Mouse (Mus musculus) layer of hippocampus, postnatal 36 days (tissue): ENCODE data around the gene Emx2. TPM values are rescaled to one million over a fixed set of nuclear protein-coding genes. Genes with fewer than 3 reads are reported as not detected.

Experiments used
- DNase-seq, 2 experiments: peaks; one replicate each; pipeline ENCODE4 v3.0.0; 2022
- total RNA-seq, 2 experiments: library from RNA; stranded (reverse); gene quantifications; 2 replicates each; pipeline ENCODE4 v1.2.3; 2021

Gene Emx2
- total RNA-seq, 2 experiments from 2014 or later: 27.0 to 29.0 TPM

DNA sequence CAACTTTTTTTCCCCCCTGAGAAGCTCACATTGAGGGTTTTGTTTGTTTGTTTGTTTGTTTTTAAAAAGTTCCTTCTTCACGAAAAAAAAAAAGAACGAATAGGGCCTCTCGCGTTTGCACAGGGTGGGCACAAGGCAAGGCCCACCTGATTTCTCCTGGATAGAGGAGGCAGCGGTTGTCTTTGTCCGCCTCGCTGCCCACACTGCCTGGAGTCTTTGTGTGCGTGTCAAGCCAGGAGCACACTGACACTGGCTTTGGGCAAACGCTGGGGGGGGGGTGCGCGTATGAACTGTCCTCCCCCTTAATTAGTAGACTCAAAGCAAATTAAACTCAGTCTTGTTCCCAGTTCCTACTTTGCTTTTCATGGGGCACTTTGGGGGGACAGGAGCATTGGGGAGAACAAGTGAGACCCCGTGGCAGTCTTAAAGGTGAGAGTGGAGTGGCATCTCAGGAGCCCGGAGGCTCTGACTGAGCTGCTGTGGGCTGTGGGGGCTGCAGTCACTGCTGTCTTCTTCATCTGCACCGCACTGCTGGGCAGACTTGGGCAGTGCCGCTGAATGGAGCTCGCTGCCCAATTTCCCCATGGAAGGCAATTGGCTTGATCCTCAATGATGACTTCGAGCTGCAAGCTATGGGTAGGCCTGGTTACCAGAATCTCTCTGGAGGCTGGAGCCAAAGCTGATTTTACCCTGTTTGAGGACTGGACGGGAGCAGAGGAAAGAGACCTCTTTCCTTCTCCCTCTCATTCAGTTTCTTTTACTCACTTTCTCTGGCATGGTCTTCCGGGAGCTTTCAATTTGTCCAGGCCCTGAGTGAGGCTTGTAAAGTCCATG lies 4.5 kb downstream of the Emx2 start:
- peak; percentile 36 to 50 for DNase-seq

DNA sequence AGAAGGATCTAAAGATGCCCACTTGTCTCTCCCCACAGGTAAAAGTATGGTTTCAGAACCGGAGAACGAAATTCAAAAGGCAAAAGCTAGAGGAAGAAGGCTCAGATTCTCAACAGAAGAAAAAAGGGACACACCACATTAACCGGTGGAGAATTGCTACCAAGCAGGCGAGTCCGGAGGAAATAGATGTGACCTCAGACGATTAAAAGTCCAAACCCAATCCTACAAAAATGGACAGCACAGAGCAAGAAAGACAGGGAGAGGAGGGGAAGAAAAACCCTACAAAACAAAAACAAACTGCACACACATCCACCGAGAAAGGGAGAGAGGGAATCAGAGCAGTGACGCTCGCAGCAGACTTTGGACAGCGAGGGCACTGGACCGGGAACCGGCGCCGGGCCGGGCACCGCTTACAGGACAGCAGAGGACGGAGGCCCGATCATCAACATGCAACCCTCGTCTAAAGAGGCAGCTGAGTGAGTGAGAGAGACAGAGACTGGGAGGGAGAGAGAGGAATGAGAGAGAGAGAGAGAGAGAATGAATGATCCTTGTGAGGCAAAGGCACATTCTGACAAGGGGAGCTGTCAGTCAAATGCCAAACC lies 5.8 kb downstream of the Emx2 start:
- no peak for DNase-seq

DNA sequence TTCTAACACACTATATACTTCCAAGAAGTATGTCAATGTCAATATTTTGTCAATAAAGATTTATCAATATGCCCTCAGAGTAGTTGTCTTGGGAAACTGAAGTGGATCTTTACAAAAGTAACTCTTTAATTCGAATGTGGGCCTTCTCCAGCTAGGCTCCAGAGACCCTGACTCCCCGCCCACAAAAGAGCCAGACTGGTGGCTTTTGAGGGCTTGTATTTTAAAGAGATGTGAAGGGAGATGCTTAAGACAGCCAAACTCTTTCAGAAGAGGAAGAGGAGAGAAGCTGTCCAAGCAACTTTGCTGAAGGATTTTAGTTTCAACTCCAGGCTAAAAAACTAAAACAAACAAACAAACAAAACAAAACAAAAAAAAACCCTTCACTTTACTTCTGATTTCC lies 7.1 kb downstream of the Emx2 start:
- DNase-seq: no peak

DNA sequence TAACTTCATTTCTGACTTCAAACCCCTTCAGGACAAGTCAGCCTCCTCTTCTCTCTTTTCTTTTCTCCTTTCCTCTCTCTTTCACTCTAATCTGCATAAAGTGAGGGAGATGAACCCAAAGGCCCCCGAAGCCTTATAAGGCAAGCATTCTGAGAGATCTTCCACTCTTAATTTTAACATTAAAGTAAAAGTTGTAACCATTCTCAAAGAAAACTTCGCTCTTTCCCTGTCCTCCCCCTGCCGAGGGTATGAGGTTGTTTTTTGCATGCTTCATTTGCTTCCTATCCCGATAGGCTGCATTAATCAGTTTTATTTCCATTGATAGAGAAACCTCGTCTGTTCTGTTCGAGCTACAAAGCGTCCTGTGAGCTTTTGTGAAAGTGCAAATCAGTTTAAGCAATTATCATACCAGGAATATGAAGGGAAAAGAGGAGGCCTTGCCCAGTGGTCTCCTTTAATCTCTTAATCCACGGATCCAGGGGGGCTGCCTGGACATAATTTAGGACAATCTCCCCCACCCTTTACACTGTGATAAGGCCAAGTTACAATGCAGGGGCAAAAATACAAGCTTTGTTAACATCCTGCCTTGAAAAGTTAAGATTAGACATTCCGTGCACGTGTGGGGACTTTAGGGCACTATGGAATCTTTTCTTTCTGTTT lies 7.7 kb downstream of the Emx2 start:
- no peak for DNase-seq

DNA sequence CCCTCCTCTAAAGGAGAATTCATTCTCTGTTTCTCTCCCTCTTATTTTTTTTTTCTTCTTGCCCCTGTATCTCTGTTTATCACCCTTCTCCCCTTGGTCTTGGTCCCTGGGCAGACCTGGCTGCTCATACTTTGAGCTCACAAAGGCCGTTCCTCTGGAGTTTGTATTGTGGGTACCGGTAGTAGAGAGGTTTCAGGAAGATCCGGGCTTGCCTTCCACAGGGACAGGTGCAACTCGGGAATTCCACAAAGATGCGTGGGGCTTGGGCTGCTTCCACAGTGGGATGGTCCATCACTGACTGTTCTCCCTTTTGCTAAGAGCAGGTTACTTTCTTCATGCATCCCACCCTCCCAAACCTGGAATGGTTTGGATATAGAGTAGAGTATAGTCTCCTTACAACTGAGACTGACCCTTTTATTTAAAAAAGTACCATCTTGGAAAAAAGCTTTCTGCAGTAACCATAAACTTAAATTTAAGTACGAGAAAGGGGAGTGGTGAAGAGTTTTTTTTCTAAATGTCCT lies 8.3 kb downstream of the Emx2 start:
- DNase-seq: peak in 1 of 2 experiments; percentile 17

DNA sequence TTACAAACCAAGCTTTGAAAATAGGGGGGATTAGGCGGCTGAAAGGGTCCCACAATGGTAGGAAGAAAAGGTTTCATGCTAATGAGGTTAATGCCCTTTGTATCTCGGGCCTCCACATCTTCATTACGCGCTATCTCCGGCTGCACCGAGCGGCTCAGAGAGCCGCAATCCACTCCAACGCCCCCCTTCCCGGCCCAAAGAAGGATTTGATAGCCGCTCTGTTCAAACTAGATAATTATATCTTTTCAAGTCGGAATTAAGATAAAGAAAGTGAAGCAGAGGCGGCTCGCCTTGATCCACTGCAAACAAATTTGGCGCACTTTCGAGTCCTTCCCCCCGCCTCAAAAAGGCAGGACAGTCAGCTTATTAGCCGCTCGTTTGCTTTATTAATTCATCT lies 8.8 kb downstream of the Emx2 start:
- peak in 1 of 2 experiments; percentile 24 for DNase-seq

DNA sequence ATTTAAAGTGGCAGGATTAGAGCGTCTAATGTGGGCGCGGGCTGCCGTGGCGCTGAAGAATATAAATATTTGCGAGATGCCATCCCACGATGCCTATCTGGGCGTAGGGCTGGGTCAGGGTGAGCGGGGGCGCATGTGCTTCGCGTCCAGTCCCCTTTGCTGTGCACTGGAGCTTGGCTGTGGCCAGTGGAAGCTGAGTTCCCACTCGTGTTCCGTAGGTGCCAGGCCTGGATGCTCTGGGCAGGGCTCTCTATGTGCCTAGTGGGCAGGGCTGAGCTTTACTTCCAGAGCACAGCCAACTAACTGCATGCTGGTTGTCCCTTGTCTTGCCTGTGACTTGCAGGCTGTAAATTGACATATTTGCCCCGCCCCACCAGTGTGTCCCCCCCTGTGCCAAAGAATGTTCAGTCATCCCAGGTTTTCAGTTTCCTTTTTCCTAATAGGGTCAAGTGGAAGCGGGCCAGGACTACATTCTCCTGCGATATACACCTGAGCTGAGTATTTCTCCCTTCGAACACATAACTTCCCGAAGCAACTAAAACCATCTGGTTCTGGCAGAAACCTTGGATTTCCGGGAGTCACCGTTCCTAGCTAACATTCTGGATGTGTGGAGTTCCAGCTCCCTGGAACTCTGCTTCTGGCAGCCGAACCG lies 9.4 kb downstream of the Emx2 start:
- peak; percentile 33 for DNase-seq

DNA sequence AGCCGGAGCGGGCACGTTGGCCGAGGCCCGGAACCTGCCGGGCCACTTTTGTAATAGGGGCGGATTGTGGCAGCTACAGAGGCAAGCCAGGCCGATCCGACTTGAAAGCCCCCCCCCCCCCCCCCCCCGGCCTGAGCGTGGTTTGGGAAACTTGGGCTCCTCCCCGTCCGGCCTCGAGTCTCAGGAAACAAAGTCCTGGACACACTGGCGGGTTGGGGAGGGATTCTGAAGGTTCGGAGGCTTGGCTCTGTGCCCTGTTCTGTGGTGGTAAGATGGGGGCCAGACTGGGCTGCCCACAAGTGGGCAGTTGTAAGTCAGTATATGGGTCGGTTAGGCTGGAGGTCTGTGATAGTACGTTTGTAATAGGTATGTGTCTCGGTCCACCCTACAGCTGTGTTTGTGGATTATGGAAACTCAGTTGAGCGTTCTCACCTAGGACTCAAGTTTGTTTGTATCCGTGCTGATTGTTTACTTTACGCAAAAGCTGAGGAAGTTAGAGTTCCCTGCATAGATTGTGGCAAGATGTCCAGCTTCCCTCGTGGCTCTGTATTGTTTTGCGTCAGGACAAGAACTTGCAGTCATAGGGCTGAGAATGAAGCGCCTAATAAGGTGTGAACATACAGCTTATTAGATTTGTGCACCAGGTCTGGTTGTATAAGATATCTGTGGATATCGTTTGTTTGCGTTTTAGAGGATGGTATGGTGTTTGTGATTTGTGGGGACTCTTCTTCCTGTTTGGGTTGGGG lies 10.1 kb downstream of the Emx2 start:
- DNase-seq: no peak

DNA sequence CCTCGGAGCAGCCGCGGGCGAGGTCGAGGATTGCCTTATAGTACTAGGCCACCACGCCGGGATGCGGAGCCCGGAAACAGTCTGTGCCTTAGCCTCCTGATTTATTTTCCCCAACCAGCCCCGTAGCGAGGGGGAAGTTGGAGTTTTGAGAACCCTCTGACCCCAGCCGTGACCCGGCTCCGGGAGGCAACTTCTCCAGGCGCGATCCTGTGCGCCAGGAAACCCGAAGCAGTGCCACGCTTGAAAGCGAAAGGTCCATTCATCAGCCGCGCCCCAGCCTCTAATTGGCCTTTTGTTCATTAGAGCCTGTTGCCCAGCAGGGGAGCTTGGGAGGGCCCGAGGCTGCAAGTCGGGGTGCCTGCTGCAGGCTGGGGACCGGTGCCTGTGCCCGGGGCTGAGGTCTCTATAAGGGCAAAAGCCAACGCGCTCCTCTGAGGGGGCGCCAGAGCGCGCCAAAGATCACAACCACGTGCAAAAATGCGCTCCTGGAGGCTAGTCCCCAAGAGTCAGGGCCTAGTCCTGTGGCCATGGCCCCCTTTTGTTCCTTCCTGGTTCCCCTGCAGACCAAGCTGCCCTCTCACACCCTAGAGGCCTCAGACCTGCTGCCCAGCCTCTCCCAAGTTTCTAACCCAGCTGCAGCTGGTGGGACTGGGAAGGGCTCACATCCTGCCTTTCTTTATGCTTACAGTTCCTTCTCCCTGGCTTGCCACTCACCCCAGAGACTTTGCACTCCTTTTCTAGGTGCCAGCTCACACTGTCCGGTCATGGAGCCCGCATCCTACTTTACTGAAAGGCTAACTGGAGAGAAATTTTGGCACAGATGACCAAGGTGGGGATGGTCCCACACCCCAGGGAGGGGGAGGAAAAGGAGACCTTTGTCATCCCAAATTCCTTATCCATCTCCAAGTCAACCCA lies 11.1 kb downstream of the Emx2 start:
- peak; percentile 24 to 39 for DNase-seq

DNA sequence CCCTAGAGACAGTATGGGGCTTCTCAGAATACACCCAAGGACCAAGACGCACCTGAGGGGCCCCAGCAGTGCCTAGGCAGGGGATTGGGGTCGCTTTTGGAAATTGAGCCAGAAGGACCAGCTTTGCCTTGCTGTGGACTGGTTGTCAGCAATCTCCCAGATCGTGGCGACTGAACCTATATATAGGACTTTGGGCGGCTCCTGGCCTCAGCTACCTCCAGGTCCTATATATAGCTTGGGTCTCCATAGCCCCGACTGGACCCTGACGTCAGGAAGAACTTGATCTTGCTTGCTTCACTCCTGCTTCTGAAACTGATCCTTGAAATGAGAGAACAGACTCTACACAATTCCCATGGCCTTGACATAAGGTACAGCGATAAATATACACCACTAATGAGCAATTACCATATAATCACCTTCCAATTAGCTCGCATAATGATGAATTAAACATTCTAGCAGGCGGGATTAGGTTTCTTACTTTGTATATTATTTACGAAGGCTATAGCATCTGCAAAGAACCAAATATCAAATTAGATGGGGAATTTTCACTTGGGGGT lies 12.0 kb downstream of the Emx2 start:
- DNase-seq: no peak

DNA sequence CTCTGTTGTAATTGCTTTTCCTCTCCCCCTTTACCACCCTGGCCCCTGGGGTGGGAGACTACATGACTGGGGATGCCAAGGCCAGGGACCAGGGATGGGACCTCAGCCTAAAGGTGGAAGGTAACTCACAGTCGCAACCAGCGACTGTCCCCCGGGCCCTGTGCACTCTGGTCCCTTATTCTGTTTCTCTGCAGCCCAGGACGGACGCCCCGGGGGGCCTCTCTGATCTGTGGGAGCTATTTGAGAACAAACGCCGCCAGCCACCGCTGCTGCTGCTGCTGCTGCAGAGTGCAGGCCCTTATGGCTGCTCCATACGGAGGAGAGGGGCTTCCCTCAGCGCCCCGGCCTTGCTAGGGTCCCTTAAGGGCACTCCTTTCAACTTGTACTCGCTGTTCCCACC lies 12.7 kb downstream of the Emx2 start:
- no peak for DNase-seq

DNA sequence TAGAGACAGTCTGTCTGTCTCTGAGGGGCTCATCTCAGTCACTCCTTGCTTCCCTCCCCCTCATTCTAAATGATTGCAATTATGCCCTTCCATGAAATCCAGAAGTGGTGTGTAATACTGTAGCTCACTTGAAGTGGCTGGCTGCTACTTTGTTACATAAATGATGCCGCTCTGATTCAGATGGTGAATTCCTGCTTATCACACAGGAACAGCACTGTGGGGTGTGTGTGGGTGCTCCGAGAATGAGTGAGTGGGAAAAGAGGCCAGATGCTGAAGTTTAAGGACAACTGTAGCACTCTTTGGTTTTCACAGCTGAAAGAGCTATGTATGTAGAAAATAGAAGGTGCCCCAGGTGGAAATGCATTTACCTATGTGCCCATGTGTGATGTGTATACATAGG lies 14.7 kb downstream of the Emx2 start:
- DNase-seq: no peak

DNA sequence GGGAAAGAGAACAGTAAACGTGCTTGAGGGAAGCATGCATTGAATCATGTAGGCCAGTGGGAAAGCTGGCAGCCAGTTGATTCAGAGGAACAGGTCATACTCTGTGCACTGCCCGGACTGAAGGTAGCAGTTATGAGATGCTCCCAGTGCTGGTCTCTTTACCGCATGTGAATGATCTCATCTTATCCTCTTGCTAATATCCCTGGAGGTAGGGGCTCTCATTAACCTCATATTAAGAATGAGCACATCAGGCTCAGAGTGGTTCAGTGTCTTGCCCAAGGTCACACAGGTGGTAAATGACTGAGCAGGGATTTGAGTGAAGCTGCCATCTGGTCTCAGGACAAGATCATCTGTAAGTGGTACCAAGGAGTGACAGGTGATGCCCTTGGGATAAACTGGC lies 21.7 kb downstream of the Emx2 start:
- DNase-seq: no peak

DNA sequence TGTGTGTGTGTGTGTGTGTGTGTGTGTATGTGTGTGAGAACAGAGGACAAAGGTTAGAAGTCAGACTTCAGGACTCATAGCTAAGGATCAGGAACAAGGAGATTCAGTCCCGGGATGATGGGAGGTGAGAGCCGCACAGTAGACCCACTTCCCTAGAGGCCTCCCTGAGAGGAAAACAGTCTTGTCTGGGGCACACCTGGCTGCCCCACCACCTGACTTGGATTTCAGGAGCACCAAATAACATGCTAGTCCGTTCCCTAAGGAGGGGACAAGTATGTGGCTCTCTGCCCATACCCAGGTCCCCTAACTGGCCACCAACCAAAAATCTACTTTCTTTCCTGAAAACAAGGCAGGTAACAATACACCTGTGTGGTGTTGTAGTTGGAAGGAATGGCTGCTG lies 22.4 kb downstream of the Emx2 start:
- no peak for DNase-seq

DNA sequence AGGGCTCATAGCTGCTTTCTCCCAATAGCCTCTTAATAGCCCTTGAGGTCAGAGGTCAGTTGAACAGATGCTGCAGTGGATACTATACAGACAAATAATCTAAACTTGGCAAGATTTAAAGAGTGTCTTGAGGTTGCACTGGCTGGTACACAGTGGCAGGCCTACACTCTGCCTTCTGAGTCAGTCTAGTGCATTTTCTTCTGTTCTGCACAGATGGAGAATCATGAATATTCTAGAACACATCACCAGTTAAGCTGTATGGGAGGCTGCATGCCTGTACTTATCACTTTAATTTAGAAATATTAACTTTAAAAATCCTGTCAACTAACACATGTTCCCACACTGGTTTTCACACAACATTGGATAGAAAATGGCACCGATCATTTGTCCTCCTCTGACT lies 34.1 kb downstream of the Emx2 start:
- DNase-seq: no peak

DNA sequence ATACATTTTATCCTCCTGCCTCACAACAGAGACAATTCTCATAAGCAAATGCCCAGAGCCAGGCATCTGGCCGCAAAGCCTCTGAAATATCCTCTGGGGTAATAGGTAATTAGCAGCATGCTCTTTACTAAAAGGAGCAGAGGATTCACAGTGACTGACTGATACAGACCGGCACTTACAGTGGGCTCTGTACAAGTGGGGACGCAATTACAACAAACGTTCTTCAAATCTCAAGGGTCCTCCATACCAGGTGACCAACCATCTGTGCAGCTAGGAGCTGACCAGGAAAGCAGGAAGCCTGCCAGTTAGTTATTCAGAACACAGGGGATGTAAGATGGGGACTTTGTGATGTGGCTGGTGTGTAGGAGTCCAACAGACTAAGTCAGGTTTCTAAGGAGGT lies 38.7 kb downstream of the Emx2 start:
- no peak for DNase-seq

DNA sequence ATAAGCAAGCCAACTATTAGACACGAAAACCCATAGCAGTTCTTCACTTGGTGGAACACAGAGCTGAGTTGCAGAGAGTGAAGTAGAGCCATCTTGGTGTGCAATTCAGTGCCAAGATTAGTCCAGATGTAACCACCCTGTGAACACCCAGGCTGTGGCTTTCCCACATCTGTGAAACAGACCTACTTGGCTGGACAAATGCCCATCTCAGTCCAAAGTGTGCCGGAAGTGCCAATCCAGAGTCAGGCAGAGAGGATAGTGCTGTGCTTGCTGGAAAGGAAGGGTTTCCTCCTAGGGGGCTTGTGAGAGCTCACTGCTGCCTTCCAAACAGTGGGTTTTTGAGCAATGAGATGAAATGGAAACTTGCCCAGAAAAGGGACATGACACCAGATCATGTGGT lies 50.7 kb downstream of the Emx2 start:
- no peak for DNase-seq

DNA sequence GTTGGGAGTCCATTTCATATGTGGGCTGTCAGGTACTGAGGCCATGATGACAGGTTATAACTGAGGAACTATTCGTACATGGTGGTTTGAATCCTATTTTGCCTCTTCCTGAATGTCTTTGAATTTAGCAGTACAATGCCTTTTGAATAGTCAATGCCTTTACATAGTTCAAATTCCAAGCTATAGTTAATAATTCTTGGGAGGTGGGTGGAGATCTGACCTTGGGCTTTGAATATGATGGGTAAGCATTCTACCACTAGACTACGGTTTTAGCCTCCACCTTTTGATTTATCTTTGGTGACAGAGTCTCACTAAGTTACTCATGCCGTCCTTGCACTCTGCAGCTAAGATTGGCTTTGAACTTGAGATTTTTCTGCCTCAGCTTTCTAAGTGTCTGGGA lies 55.0 kb downstream of the Emx2 start:
- DNase-seq: no peak
